Mouse (Mus musculus): ENCODE data around the gene Fgfr2. TPM values are rescaled to one million over a fixed set of nuclear protein-coding genes. Genes with fewer than 3 reads are reported as not detected.
"Not testable (repeated sequence)": the region's sequence is repeated elsewhere in the genome, so short reads cannot be mapped to it uniquely, and the experiment has no call there.

Fgfr2 gene
- polyA plus RNA-seq, 2 experiments from 2014 or later, result not detected

GRCm38 (mm10) chr7:133120221-133120751 is 2.9 kb downstream of the Fgfr2 start:
- ATAC-seq, result no peak

DNA sequence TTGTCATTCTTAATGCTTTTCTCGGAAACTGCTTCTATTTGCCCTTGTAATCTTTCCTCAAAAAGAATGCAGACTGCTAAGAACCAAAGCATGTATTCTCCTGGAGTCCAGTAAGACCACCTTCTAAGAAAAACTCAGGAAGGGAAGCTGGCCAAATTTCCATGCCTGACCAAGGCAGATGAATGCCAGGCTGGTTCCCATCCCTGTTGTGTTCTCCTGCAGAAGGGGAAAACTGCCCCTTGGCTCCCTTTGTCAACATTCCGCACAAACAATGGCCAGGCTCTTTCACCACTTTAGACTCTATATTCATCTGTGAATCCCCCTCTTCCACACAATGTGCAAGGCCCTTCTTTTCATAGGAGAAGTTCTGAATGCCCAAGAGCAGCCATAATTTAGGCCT is 5.3 kb downstream of the Fgfr2 start:
- no peak for ATAC-seq

DNA sequence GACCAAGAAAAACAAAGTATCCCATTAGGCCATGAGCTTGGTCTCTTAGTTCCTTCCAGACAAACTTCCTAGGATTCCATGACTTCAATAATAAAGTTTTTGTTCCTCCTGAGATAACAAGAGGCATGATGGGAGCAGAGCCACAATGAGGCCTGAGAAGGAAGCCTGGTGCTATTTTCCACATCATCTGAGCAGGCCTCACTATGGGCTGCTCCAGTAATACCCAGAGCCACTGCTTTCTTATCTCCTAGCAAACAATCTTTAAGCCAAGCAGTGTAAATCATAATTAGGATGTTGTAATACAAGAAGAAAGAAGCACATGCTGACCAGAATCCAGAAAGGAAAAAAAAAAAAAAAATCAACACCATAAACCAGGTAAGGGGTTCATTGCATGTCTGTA is 6.6 kb downstream of the Fgfr2 start:
- ATAC-seq, result no peak

- no peak for ATAC-seq
Observed at GRCm38 (mm10) chr7:133115886-133116285, 7.3 kb downstream of the Fgfr2 start.

DNA sequence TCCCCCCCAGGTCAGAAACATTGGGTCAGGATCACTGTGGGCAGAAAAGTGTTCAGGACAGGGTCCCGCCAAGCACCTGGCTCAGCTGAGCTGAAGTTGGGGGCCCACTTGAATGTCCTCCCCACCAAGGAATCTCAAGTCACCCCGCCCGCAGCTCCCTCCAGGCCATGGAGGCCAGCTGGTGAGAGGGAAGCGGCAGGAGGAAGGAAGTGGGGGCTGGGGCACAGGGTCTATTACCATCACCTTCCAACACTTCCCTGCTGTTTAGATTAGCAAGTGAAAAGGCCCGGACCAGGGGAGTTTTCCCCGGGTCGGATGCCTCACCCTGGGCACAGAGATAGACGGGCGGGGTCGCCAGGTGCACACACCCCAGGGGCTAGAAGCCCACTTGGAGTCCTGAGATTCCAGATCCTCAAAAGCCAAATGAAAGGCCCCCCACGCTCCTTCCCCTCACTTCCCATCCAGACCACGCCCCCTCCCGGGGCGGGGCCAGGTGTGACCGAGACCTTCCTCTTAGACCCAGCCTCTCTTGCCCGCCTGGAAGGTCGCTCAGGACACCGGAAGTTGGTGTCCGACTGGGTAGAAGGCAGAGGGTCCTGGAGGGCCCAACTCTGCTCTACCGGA is 8.2 kb downstream of the Fgfr2 start:
- no peak for ATAC-seq

DNA sequence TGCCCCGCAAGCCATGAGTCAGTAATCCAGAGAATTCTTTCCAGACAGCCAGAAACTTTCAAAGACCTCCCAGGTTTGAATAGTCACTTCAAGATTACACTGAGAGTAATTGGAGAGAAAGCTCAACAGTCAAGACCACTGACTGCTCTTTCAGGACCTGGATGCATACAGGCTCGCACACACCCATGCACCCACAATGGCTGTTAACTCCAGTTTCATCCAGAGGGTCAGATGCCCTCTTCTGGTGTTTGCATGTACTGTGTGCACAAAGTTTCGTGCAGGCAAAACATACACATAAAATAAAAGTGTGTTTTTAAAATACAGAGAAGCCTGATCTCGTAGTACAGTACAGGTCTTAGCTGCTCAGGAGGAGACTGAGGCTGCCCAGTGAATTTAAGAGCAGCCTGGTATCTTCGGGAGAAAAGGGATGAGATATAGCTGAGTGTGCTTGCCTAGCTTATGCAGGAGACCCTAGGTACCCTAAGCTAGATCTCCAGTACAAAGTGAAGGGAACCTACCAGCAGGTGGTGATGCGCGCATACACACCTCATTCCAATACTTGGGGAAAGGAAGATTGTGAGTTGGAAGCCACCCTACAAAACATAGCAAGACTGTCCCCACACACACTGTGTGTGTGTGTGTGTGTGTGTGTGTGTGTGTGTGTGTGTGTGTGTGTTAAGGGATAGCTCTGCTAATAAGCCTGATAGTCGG is 9.8 kb downstream of the Fgfr2 start:
- ATAC-seq, result no peak

- no peak for ATAC-seq
Observed at GRCm38 (mm10) chr7:133112351-133112831, 10.8 kb downstream of the Fgfr2 start.

- ATAC-seq, result no peak
Observed at GRCm38 (mm10) chr7:133109442-133109841, 13.7 kb downstream of the Fgfr2 start.

DNA sequence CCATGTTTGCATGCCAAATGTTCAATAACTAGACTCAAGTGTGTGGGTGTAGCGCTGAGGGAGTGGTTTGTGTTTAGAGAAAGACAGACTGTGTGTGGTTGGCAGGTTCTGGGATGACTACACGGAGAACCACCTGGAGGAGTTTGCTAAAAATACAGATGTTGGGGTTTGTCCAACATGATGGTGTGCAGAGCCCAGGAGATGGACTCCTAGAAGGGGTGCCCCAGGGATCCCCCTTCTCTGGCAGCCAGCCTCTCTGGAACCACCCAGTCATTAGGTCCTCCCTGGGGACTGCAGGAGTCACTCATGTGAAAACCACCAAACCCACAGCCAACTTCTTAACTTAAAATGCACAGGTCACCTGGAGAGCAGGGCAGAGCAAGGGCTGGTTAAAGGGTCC is 14.5 kb downstream of the Fgfr2 start:
- ATAC-seq, result no peak

DNA sequence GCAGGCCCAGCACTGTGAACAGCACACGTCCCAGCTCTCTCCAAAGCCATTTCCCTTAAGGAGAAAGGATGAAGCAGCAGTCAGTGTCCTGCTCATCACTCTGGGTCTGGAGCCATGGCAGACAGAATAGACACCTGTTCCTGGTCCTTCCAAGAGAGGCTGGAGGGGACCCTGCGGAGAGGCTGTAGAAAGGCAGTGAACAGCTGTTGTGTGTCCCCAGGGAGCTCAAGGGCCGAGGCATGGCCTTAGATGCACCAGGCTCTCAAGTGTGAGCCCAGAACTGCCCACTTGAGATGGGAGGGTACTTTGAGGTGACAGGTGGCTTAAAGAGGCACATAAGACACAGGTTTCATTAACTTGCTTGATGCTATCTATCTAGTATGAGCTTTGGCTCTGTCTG is 20.6 kb downstream of the Fgfr2 start:
- no peak for ATAC-seq

DNA sequence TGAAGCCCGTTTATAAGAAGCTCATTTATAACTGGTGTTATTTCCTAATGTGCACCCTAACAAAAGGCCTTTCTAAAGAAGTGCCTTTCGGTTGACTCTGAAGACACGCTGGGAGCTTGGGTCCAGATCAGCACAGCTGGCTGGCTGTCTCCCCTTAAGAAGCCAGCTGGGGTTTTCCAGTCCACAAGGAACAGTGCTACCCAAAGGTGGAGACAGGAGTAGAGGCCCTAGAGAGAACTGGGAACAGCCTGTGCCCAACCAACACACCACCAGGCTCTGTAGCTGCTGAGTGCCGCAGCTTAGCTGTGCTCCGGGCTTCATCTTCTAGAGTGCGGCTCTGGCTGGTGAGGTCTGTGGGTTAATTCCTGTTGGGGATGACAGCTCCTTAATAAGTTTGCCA is 22.1 kb downstream of the Fgfr2 start:
- no peak for ATAC-seq

DNA sequence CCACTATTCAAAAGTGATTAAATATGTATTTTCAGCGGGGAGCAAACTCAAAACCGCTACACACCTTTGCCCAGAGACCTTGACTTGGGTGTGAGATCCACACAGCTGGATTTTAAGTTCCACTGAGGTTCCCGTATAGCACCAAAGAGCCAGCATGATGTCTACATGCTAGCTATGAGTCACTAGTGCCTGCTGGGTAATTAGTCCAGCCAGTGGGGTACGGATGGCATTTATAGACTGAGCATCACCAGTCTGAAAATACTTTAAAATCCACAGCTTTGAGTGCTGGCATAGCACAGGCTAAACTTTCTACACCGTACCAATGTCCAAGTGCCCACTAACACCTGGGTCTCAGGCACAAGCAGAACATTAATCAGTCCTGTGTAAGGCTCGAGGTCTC is 23.0 kb downstream of the Fgfr2 start:
- ATAC-seq, result no peak

- no peak for ATAC-seq
Observed at GRCm38 (mm10) chr7:133099266-133099665, 23.9 kb downstream of the Fgfr2 start.

GRCm38 (mm10) chr7:133098118-133098793 is 24.9 kb downstream of the Fgfr2 start:
- ATAC-seq, result no peak

- not testable (repeated sequence) for ATAC-seq
Observed at GRCm38 (mm10) chr7:133095610-133096009, 27.5 kb downstream of the Fgfr2 start.

DNA sequence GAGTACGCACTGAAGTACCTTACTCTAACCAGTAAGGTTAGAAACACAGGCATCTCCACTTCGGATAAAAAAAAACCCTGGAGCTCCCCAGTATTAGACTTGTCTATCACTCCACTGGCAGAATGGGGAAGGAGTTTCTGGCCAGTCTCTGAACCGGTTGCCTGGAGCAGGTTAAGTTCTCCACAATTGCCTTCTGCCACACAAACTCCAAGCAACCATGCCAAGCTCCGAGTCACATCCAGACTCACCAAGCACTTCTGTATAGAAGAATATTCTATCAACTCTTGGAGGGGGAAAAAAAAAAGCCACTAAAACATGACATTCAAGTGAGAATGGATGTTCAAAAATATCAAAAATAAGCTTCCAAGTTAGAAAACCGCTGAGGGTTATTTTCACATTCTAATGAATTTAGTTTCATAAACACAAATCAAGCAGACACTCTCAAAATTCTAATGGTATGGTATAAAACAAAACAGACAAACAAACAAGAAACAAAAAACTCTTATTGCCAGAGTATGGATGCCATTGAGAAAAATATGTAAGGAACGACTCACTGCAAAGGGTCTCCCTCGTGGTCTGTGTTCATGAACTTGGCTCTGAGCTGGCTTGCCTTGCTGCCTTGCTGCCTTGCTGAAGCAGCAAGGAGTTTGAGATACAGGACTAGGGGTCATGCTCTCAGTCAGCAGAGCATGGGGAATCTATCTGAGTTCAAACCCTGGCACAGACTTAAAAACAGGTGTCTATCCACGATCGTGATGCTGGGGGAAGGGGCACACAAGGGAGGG is 28.2 kb downstream of the Fgfr2 start:
- no peak for ATAC-seq

GRCm38 (mm10) chr7:133094161-133094560 is 29.0 kb downstream of the Fgfr2 start:
- ATAC-seq, result no peak

DNA sequence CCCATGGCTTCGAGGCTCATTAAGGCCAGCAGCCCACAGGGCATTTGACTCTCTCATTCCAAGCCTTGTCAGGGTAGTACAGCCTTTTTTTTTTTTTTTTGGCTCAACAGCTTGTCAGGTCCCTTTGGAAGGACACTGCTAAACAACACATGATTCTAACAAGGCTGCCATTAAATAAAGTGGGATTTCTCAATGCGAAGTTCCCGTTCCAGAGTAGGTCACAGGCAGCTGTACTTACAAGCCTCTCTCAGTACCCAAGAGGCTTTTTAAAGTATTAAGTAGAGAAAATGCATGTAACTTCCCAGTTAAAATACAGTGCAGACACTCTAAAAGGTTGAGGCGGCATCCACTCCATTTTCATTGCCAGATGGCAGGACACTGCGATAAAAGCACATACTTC is 29.4 kb downstream of the Fgfr2 start:
- no peak for ATAC-seq

- ATAC-seq, result no peak
Observed at GRCm38 (mm10) chr7:133090641-133091040, 32.5 kb downstream of the Fgfr2 start.

- no peak for ATAC-seq
Observed at GRCm38 (mm10) chr7:133089621-133090260, 33.4 kb downstream of the Fgfr2 start.

- ATAC-seq, result no peak
Observed at GRCm38 (mm10) chr7:133088830-133089261, 34.3 kb downstream of the Fgfr2 start.

- no peak for ATAC-seq
Observed at GRCm38 (mm10) chr7:133088411-133088810, 34.7 kb downstream of the Fgfr2 start.

All from activated CD4-positive, CD25-positive, alpha-beta regulatory T cell, adult 4 months (primary cell).